23 mouse cellular contexts compared by ENCODE assay signal in the genomic region with DNA sequence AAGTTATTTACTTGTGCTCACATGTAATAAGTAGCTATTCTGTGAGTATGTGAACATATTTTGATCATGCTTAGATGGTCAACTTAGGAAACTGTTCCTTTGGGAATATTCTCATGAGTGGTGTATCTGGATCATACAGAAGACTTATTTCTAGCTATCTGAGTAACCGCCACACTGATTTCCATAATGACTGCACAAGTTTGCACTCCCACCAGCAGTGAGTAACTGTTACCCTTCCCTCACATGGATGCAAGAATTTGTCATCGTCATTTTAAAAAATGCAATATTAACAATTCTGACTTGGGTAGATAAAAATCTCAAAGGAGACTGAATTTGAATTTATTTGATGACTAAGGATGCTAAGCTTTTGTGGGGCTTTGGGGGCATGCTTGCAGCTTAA.
"Had no signal": no experiment of that assay in that cellular context is flagged by ENCODE, and none has a peak within 500 bp of the region (broad histone marks: within the 10 kb centered on the region; RNA-seq: fewer than 3 reads in every experiment).

No protein-coding gene starts in this region.

- H3K9ac ChIP-seq: heart, embryonic 13.5 days; heart, embryonic 15.5 days; hindbrain, embryonic 12.5 days; hindbrain, embryonic 14.5 days; intestine, embryonic 15.5 days; limb, embryonic 12.5 days had no signal

- DNase-seq: gastrocnemius, adult 2 months; gastrocnemius, postnatal 10 days; gastrocnemius, postnatal 25 days; heart, adult 18-20 months; heart, postnatal 14 days; heart, postnatal 36 days; kidney, adult 18-20 months; kidney, adult 8-10 months; kidney, postnatal 10 days; kidney, postnatal 25 days; kidney, postnatal 4 days; liver had no signal

- H3K9me3 ChIP-seq: heart, embryonic 13.5 days; heart, embryonic 15.5 days; hindbrain, embryonic 12.5 days; intestine, embryonic 15.5 days; limb, embryonic 10.5 days; limb, embryonic 12.5 days had no signal

- H3K4me1 ChIP-seq: heart, embryonic 13.5 days; heart, embryonic 15.5 days; hindbrain, embryonic 12.5 days; intestine, embryonic 15.5 days; limb, embryonic 10.5 days; limb, embryonic 12.5 days had no signal

- H3K27me3 ChIP-seq: heart, embryonic 13.5 days; heart, embryonic 15.5 days; hindbrain, embryonic 12.5 days; intestine, embryonic 15.5 days; limb, embryonic 12.5 days had no signal

- H3K36me3 ChIP-seq: heart, embryonic 13.5 days; heart, embryonic 15.5 days; hindbrain, embryonic 12.5 days; intestine, embryonic 15.5 days; limb, embryonic 10.5 days; limb, embryonic 12.5 days had no signal

- H3K4me2 ChIP-seq: heart, embryonic 11.5 days; heart, embryonic 13.5 days; heart, embryonic 15.5 days; hindbrain, embryonic 12.5 days; hindbrain, embryonic 14.5 days; intestine, embryonic 15.5 days; limb, embryonic 12.5 days; liver, embryonic 11.5 days had no signal

- H3K4me3 ChIP-seq: gastrocnemius, adult 2 months; heart, embryonic 13.5 days; heart, embryonic 15.5 days; hindbrain, embryonic 12.5 days; intestine, embryonic 15.5 days; layer of hippocampus, adult 2 months; left cerebral cortex, adult 2 months; limb, embryonic 10.5 days; limb, embryonic 12.5 days had no signal

- H3K27ac ChIP-seq: gastrocnemius, adult 2 months; heart, embryonic 13.5 days; heart, embryonic 15.5 days; hindbrain, embryonic 12.5 days; hindbrain, embryonic 14.5 days; intestine, embryonic 15.5 days; layer of hippocampus, adult 2 months; left cerebral cortex, adult 2 months; limb, embryonic 10.5 days; limb, embryonic 12.5 days had no signal
